Mouse (Mus musculus) brain, embryonic 14.5 days (tissue): Measurements from ENCODE around the gene Ppp4r3b.

Experiments
- CTCF ChIP-seq: fragments of 200-500 bp; IDR thresholded peaks from 2 replicates; pipeline ENCODE4 v1.5.1; 2012; ENCODE audit warnings: inconsistent platforms, mild to moderate bottlenecking, moderate library complexity, borderline replicate concordance; ENCODE audit not compliant: insufficient read depth, insufficient read length; ENCODE audit errors: extremely low read depth
- POLR2A ChIP-seq: fragments of 200-500 bp; IDR thresholded peaks from 2 replicates; pipeline ENCODE4 v1.6.1; 2012; ENCODE audit warnings: mild to moderate bottlenecking, inconsistent platforms, borderline replicate concordance; ENCODE audit not compliant: poor library complexity, insufficient read depth, insufficient read length, severe bottlenecking; ENCODE audit errors: extremely low read depth

DNA sequence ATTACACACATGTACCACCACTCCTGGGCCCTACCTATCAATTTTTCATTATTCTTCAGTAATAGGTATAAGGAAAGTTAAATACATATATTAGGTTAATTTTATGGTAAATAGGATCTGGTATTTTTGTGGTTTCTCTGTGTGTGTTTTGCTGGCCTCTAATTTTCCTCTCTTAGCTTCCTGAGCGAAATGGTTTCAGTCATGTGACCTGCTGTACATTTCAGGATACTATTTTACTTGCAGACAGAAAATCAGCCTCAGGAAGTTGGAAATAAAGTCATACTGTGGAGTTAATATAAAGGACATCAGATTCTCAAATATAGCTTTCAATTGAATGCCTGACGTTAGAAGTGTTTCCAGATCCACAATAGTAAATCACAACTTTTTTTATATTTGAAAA lies 16.3 kb downstream of the Ppp4r3b start:
- TF ChIP-seq POLR2A (no peak), CTCF (no peak)
